Mouse (Mus musculus) lung, postnatal 4 days (tissue): Measurements from ENCODE around the gene Cep250.

Experiments used
- DNase-seq, 2 experiments: peaks; one replicate each; pipeline ENCODE4 v3.0.0; 2021

Gene Cep250

GRCm38 (mm10) chr2:155973348-155973747, 17.1 kb downstream of the Cep250 start:
- DNase-seq = no peak

- no peak for DNase-seq
These were observed 18.0 kb downstream of the Cep250 start for GRCm38 (mm10) chr2:155974087-155974731.

GRCm38 (mm10) chr2:155979328-155979991, 23.2 kb downstream of the Cep250 start:
- DNase-seq = peak; percentile 55 to 58

GRCm38 (mm10) chr2:155985776-155986175, 29.5 kb downstream of the Cep250 start:
- no peak for DNase-seq

GRCm38 (mm10) chr2:155987131-155987530, 30.9 kb downstream of the Cep250 start:
- DNase-seq = no peak

GRCm38 (mm10) chr2:155989085-155989484, 32.8 kb downstream of the Cep250 start:
- no peak for DNase-seq

GRCm38 (mm10) chr2:155991151-155991550, 34.9 kb downstream of the Cep250 start:
- no peak for DNase-seq

- peak; percentile 70 to 87 for DNase-seq
These were observed 35.6 kb downstream of the Cep250 start for GRCm38 (mm10) chr2:155991863-155992321.

GRCm38 (mm10) chr2:156005393-156005792, 49.1 kb downstream of the Cep250 start:
- peak in 1 of 2 experiments; percentile 21 for DNase-seq

GRCm38 (mm10) chr2:156007888-156008532, 51.8 kb downstream of the Cep250 start, which contains the start of the genes 6430550D23Rik and Ergic3:
6430550D23Rik (minus strand) TSS chr2:156007977.
Ergic3 (plus strand) TSS chr2:156008045.
- DNase-seq = peak; percentile 99

- no peak for DNase-seq
These were observed 61.8 kb downstream of the Cep250 start for GRCm38 (mm10) chr2:156018106-156018505.

GRCm38 (mm10) chr2:156021219-156021618, 65.0 kb downstream of the Cep250 start:
- DNase-seq = no peak

GRCm38 (mm10) chr2:156021765-156022164, 65.5 kb downstream of the Cep250 start:
- no peak for DNase-seq

- no peak for DNase-seq
These were observed 69.2 kb downstream of the Cep250 start for GRCm38 (mm10) chr2:156025482-156025881.

GRCm38 (mm10) chr2:156039390-156039789, 83.1 kb downstream of the Cep250 start:
- no peak for DNase-seq

GRCm38 (mm10) chr2:156042903-156043302, 86.6 kb downstream of the Cep250 start:
- DNase-seq = no peak

GRCm38 (mm10) chr2:156047929-156048328, 91.7 kb downstream of the Cep250 start:
- DNase-seq = peak in 1 of 2 experiments; percentile 15
